Mouse (Mus musculus) granulocyte monocyte progenitor cell, adult 5-6 weeks (primary cell): ENCODE measurements around the gene Rpa3. TPM values are rescaled to one million over a fixed set of nuclear protein-coding genes. Genes with fewer than 3 reads are reported as not detected.

ENCODE experiments used
- ATAC-seq: replicated peaks from 2 replicates; pipeline ENCODE4 v1.8.0; 2016; ENCODE audit warnings: mild to moderate bottlenecking, moderate TSS enrichment, inconsistent platforms; ENCODE audit not compliant: poor library complexity, severe bottlenecking
- total RNA-seq, 2 experiments: library from RNA; stranded (forward) in 1 of 2; stranded (reverse) in 1 of 2; fragments of 200-712, 200-1000 nt in 1 of 2; fragments of >200 nt in 1 of 2; fragmentation: Nextera tagmentation in 1 of 2; gene quantifications; 2 replicates each; pipeline ENCODE4 v1.2.3; 2014 to 2017

Gene Rpa3
- total RNA-seq, 2 experiments from 2014 or later, result 111 to 138 TPM

- ATAC-seq, result no peak
These were observed 49.1 kb downstream of the Rpa3 start for GRCm38 (mm10) chr6:8209866-8210186.

- peak; percentile 95 for ATAC-seq
These were observed 49.7 kb downstream of the Rpa3 start, which contains the start of gene Mios for GRCm38 (mm10) chr6:8209047-8209865. Mios (plus strand) TSS chr6:8209222.

Other genes with a start within 250 kb of the Rpa3 start
- not detected in 2 replicates for gene Col28a1, start 66.6 kb downstream of the Rpa3 start, total RNA-seq (2014; fragmentation: Nextera tagmentation)
- gene Col28a1, start 66.6 kb downstream of the Rpa3 start, total RNA-seq (2017), result not detected in 2 replicates
- 20.5 and 24.8 TPM in 2 replicates for gene Mios, start 50.0 kb downstream of the Rpa3 start, total RNA-seq (2014; fragmentation: Nextera tagmentation)
- 31.3 and 37.4 TPM in 2 replicates for gene Mios, start 50.0 kb downstream of the Rpa3 start, total RNA-seq (2017)
- 17.0 and 18.7 TPM in 2 replicates for gene Umad1, start 115 bp upstream of the Rpa3 start, total RNA-seq (2014; fragmentation: Nextera tagmentation)
- 10.6 and 11.8 TPM in 2 replicates for gene Umad1, start 115 bp upstream of the Rpa3 start, total RNA-seq (2017)
- gene Gm45062, start 277 bp upstream of the Rpa3 start, total RNA-seq (2014; fragmentation: Nextera tagmentation), result 0.11 and 4.2 TPM in 2 replicates
- gene Gm45062, start 277 bp upstream of the Rpa3 start, total RNA-seq (2017), result 3.1 and 5.5 TPM in 2 replicates